Mouse (Mus musculus): ENCODE data around the gene Ankrd61.

- TF ChIP-seq POLR2A (IDR thresholded peaks at IDR 0.05; ENCODE audit: control insufficient read depth in 1 of 2, insufficient read depth in 1 of 2, low read depth in 1 of 2, low read length in 2 of 2, poor library complexity in 1 of 2) (no peak), EP300 (IDR thresholded peaks at IDR 0.05; ENCODE audit: low read depth in 1 of 2, low read length in 2 of 2) (no peak), MAX (IDR thresholded peaks at IDR 0.05; ENCODE audit: low read length) (no peak), E2F4 (IDR thresholded peaks at IDR 0.05; ENCODE audit: borderline replicate concordance, low read depth, low read length) (no peak), CTCF (IDR thresholded peaks at IDR 0.05 in 2 of 3, conservative IDR thresholded peaks at IDR 0.05 in 1 of 3; ENCODE audit: control insufficient read depth in 1 of 3, insufficient read depth in 1 of 3, low read depth in 2 of 3, low read length in 3 of 3, poor library complexity in 1 of 3, severe bottlenecking in 1 of 3) (no peak), BHLHE40 (IDR thresholded peaks at IDR 0.05; ENCODE audit: borderline replicate concordance, low read depth, low read length) (no peak), ZC3H11A (IDR thresholded peaks at IDR 0.05; ENCODE audit: low read depth, low read length) (no peak), UBTF (IDR thresholded peaks at IDR 0.05; ENCODE audit: borderline replicate concordance, insufficient read depth, low read depth, low read length) (no peak), POLR2AphosphoS2 (IDR thresholded peaks at IDR 0.05; ENCODE audit: low read length) (no peak)
These were observed 25.8 kb downstream of the Ankrd61 start for GRCm38 (mm10) chr5:143871547-143872169.

Data from MEL (cell line).